11 mouse cellular contexts compared by ENCODE assay signal in the genomic region with DNA sequence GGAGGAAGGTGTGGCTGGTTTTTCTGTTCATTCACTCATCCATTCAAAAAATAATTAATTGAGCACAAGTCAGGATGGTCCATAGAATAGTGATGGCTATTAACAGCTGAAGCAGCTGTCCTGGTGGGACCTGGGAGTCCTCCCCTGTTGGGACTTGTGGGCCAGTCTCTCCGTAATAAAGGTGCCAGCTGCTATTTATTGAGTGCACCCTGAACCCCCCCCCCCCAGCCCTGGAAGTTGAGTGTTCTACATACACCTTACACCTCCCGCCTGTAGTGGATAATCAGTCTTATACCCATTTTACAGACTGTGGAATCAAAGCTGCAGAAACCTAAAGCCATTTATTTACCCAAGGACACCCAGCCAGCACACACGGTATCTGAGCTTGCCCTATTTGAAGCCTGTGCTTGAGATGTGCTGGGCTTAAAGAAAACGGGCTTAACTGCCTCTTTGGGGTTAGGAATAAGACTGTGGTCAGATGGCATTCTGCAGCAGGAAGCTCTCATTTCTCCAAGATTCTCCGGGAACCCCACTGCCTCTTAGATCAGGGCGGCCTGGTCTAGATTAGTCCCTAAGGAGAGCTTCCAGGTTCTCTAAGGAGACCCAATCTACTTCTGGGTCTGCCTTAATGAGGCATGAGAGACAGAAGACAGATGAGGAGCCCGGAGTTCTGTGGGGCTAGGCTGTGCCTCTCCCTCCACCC. TPM values are rescaled to one million over a fixed set of nuclear protein-coding genes. Genes with fewer than 3 reads are reported as not detected.
A peak's percentile ranks its signal among the peaks of the same experiment; 100 is the strongest.
DNase-seq lines count a peak whose midpoint lies in the region; ATAC-seq and TF ChIP-seq lines count a peak whose summit lies in the region.
"Had no signal": no experiment of that assay in that cellular context is flagged by ENCODE, and none has a peak within 500 bp of the region (broad histone marks: within the 10 kb centered on the region; RNA-seq: fewer than 3 reads in every experiment).

No protein-coding gene starts in this region.

- 55% methylated on average over 7 of the region's 7 CpGs for WGBS in kidney, embryonic 15.5 days
- 13% methylated on average over 7 of the region's 7 CpGs for WGBS in forebrain, embryonic 11.5 days
- 20% methylated on average over 7 of the region's 7 CpGs for WGBS in limb, embryonic 13.5 days
- WGBS in olfactory bulb, adult 2 months, result 52% methylated on average over 7 of the region's 7 CpGs

- no peak overlapping the region; the same call in 1 of the 2 replicates for H3K4me2 ChIP-seq in kidney, embryonic 15.5 days
- peak overlapping the region; percentile 89 for H3K4me2 ChIP-seq in forebrain, embryonic 11.5 days (ENCODE audit: low read depth, low read length, severe bottlenecking)
- H3K4me2 ChIP-seq in limb, embryonic 13.5 days (replicated peaks), result peak overlapping the region; percentile 71

- H3K36me3 ChIP-seq in kidney, embryonic 15.5 days, result peaks cover 43% of the 10 kb centered on the region
- peaks cover 28% of the 10 kb centered on the region for H3K36me3 ChIP-seq in forebrain, embryonic 11.5 days (ENCODE audit: control insufficient read depth, insufficient read depth, low read length)
- H3K36me3 ChIP-seq in limb, embryonic 13.5 days, result peaks cover 58% of the 10 kb centered on the region
- H3K36me3 ChIP-seq: liver, embryonic 15.5 days had no signal

- H3K9ac ChIP-seq in kidney, embryonic 15.5 days, result no peak overlapping the region
- H3K9ac ChIP-seq in forebrain, embryonic 11.5 days (ENCODE audit: low read length), result peak overlapping the region; percentile 100
- H3K9ac ChIP-seq in limb, embryonic 13.5 days, result no peak overlapping the region
- H3K9ac ChIP-seq: liver, embryonic 15.5 days had no signal

- no peak for TF ChIP-seq POLR2A in olfactory bulb, adult 2 months (IDR thresholded peaks at IDR 0.05; ENCODE audit: insufficient read depth, low read depth, low read length)

- no peak overlapping the region for H3K4me3 ChIP-seq in kidney, embryonic 15.5 days (replicated peaks)
- H3K4me3 ChIP-seq in forebrain, embryonic 11.5 days (ENCODE audit: low read depth, low read length), result peak overlapping the region; percentile 100
- H3K4me3 ChIP-seq in limb, embryonic 13.5 days, result no peak overlapping the region
- no peak overlapping the region for H3K4me3 ChIP-seq in olfactory bulb, adult 2 months (ENCODE audit: insufficient read depth, low read depth, low read length)
- H3K4me3 ChIP-seq: liver, embryonic 15.5 days had no signal

- peaks cover 68% of the 10 kb centered on the region for H3K4me1 ChIP-seq in kidney, embryonic 15.5 days
- H3K4me1 ChIP-seq in forebrain, embryonic 11.5 days (replicated peaks; ENCODE audit: control insufficient read depth, insufficient read depth, low read length), result peaks cover 78% of the 10 kb centered on the region
- H3K4me1 ChIP-seq in limb, embryonic 13.5 days, result peaks cover 65% of the 10 kb centered on the region
- H3K4me1 ChIP-seq in olfactory bulb, adult 2 months (ENCODE audit: control insufficient read depth, insufficient read depth, low read length), result peaks cover 41% of the 10 kb centered on the region
- H3K4me1 ChIP-seq: liver, embryonic 15.5 days had no signal

- ATAC-seq in kidney, embryonic 15.5 days (replicated peaks; ENCODE audit: low FRiP score), result no peak
- ATAC-seq in forebrain, embryonic 11.5 days (replicated peaks; ENCODE audit: low FRiP score), result peak; percentile 4; the same call in 1 of the 2 replicates
- ATAC-seq in limb, embryonic 13.5 days (ENCODE audit: low FRiP score, low read depth), result no peak

- H3K27ac ChIP-seq in kidney, embryonic 15.5 days, result peak overlapping the region; percentile 87
- H3K27ac ChIP-seq in forebrain, embryonic 11.5 days (ENCODE audit: low read depth, low read length), result peak overlapping the region; percentile 100
- peak overlapping the region; percentile 95 for H3K27ac ChIP-seq in limb, embryonic 13.5 days
- peak overlapping the region; percentile 78 for H3K27ac ChIP-seq in olfactory bulb, adult 2 months (ENCODE audit: insufficient read depth, low read depth, low read length)
- H3K27ac ChIP-seq: liver, embryonic 15.5 days had no signal

- no peaks in the 10 kb centered on the region for H3K27me3 ChIP-seq in kidney, embryonic 15.5 days
- no peaks in the 10 kb centered on the region for H3K27me3 ChIP-seq in forebrain, embryonic 11.5 days (ENCODE audit: control insufficient read depth, insufficient read depth, low read length)
- H3K27me3 ChIP-seq in limb, embryonic 13.5 days, result no peaks in the 10 kb centered on the region

- no peaks in the 10 kb centered on the region for H3K9me3 ChIP-seq in kidney, embryonic 15.5 days (replicated peaks)
- H3K9me3 ChIP-seq in forebrain, embryonic 11.5 days (ENCODE audit: control insufficient read depth, low read length), result no peaks in the 10 kb centered on the region
- H3K9me3 ChIP-seq in limb, embryonic 13.5 days, result 0 out of 2 replicates have a peak, but pooled peaks cover under 1% of the 10 kb centered on the region
- H3K9me3 ChIP-seq: liver, embryonic 15.5 days had no signal

- no peak for TF ChIP-seq CTCF in olfactory bulb, adult 2 months (IDR thresholded peaks at IDR 0.05; ENCODE audit: insufficient read depth, low read depth, low read length)

- DNase-seq in kidney, adult 18-20 months, result no peak
- DNase-seq in forebrain, embryonic 11.5 days (ENCODE audit: low spot score), result peak; percentile 69
- DNase-seq in cerebellum, adult 8-10 months, result no peak
- DNase-seq in gastrocnemius, postnatal 25 days, result no peak
- no peak for DNase-seq in frontal cortex, postnatal 14 days (ENCODE audit: low spot score in 2 of 2)
- DNase-seq: adrenal gland, postnatal 25 days; kidney, postnatal 14 days had no signal

RNA-seq across cellular contexts. Expression of a gene that starts 8.0 kb away (rescaled TPM):
- 21.1 and 22.0 TPM in 2 replicates for polyA plus RNA-seq in kidney, embryonic 15.5 days (2015; fragmentation: Nextera tagmentation; extraction: Ambion mirVana)
- polyA plus RNA-seq in forebrain, embryonic 11.5 days (2014; fragmentation: Nextera tagmentation; extraction: Ambion mirVana), result 202 and 219 TPM in 2 replicates
- polyA plus RNA-seq in limb, embryonic 13.5 days (2015; fragmentation: Nextera tagmentation; extraction: Ambion mirVana), result 18.2 and 18.4 TPM in 2 replicates
- not detected in 2 replicates for polyA plus RNA-seq in olfactory bulb, adult 2 months (2012; ENCODE audit: insufficient read depth, insufficient read length, low replicate concordance, missing spikeins)
- under 1 TPM; 0.29 to 0.61 TPM for total RNA-seq in gastrocnemius, postnatal 25 days (2021)

RNA-seq across cellular contexts. Expression of a gene that starts 28.7 kb away (rescaled TPM):
- 0.61 and 1.2 TPM in 2 replicates for polyA plus RNA-seq in kidney, embryonic 15.5 days (2015; fragmentation: Nextera tagmentation; extraction: Ambion mirVana)
- not detected in 2 replicates for polyA plus RNA-seq in forebrain, embryonic 11.5 days (2014; fragmentation: Nextera tagmentation; extraction: Ambion mirVana)
- not detected in 2 replicates for polyA plus RNA-seq in limb, embryonic 13.5 days (2015; fragmentation: Nextera tagmentation; extraction: Ambion mirVana)
- polyA plus RNA-seq in olfactory bulb, adult 2 months (2012; ENCODE audit: insufficient read depth, insufficient read length, low replicate concordance, missing spikeins), result not detected in 2 replicates
- total RNA-seq in gastrocnemius, postnatal 25 days (2021), result not detected
- total RNA-seq: adrenal gland, postnatal 25 days had no signal
- polyA plus RNA-seq: liver, embryonic 15.5 days had no signal

RNA-seq across cellular contexts. Expression of a gene that starts 47.1 kb away (rescaled TPM):
- polyA plus RNA-seq in kidney, embryonic 15.5 days (2015; fragmentation: Nextera tagmentation; extraction: Ambion mirVana), result 24.6 and 25.0 TPM in 2 replicates
- polyA plus RNA-seq in forebrain, embryonic 11.5 days (2014; fragmentation: Nextera tagmentation; extraction: Ambion mirVana), result 20.6 and 22.0 TPM in 2 replicates
- 25.8 and 27.5 TPM in 2 replicates for polyA plus RNA-seq in limb, embryonic 13.5 days (2015; fragmentation: Nextera tagmentation; extraction: Ambion mirVana)
- polyA plus RNA-seq in olfactory bulb, adult 2 months (2012; ENCODE audit: insufficient read depth, insufficient read length, low replicate concordance, missing spikeins), result not detected in 2 replicates
- 10 to 100 TPM; 13.8 to 14.1 TPM for total RNA-seq in gastrocnemius, postnatal 25 days (2021)

Comparison
In these comparisons a context has a peak if more than half of its experiments do, and no peak if none do; other contexts are left out.
1. RNA of a gene that starts 47.1 kb away (polyA plus RNA-seq): 25.8 to 27.5 TPM in limb, embryonic 13.5 days, 24.6 to 25.0 TPM in kidney, embryonic 15.5 days and 20.6 to 22.0 TPM in forebrain, embryonic 11.5 days; not detected in olfactory bulb, adult 2 months; every median in the first group is over 10 times any median in the second.
2. Peak in every context shown above with its lines, with median percentiles within 50 percentile points of each other: H3K27ac ChIP-seq.